Mouse (Mus musculus) myocyte (in vitro differentiated cells): ENCODE measurements around the gene Msh6.
"Not testable (repeated sequence)": the region's sequence is repeated elsewhere in the genome, so short reads cannot be mapped to it uniquely, and the experiment has no call there.

ENCODE experiments used
- POLR2A ChIP-seq: IDR thresholded peaks from one replicate; pipeline ENCODE4 v1.6.1; 2011; ENCODE audit warnings: low read depth, mild to moderate bottlenecking, control low read depth, moderate library complexity; ENCODE audit not compliant: insufficient read length
- SRF ChIP-seq: IDR thresholded peaks from one replicate; pipeline ENCODE4 v1.6.1; 2011; ENCODE audit warnings: low read depth; ENCODE audit not compliant: control insufficient read depth, insufficient read length

- TF ChIP-seq SRF, POLR2A: not testable (repeated sequence)
Observed at GRCm38 (mm10) chr17:87959931-87960330, 14.9 kb upstream of the Msh6 start.
